In the genomic region with DNA sequence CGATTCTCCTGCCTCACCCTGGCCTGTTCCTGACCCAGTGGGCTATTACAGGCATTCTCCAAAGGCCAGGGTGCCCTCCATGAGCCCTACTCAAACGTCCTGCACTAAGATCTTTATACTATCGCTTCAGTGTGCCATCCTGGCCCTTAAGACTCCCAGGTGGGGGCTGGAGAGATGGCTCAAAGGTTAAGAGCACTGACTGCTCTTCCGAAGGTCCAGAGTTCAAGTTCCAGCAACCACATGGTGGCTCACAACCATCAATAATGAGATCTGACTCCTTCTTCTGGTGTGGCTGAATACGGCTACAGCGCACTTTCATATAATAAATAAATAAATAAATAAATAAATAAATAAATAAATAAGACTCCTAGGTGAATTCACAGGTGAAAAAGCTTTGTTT, we compare ENCODE assay signal across 18 mouse cellular contexts.
"Had no signal": no experiment of that assay in that cellular context is flagged by ENCODE, and none has a peak within 500 bp of the region (broad histone marks: within the 10 kb centered on the region; RNA-seq: fewer than 3 reads in every experiment).

No protein-coding gene starts in this region.

- H3K27ac ChIP-seq: midbrain, embryonic 10.5 days; midbrain, embryonic 12.5 days; neural tube, embryonic 13.5 days; neural tube, embryonic 15.5 days had no signal

- H3K27me3 ChIP-seq: midbrain, embryonic 12.5 days; neural tube, embryonic 13.5 days; neural tube, embryonic 15.5 days had no signal

- ATAC-seq: midbrain, embryonic 16.5 days had no signal

- H3K4me2 ChIP-seq: lung, embryonic 14.5 days; midbrain, embryonic 12.5 days; neural tube, embryonic 13.5 days; neural tube, embryonic 15.5 days had no signal

- H3K9ac ChIP-seq: lung, embryonic 14.5 days; midbrain, embryonic 12.5 days; neural tube, embryonic 13.5 days; neural tube, embryonic 15.5 days had no signal

- H3K9me3 ChIP-seq: midbrain, embryonic 10.5 days; midbrain, embryonic 12.5 days; neural tube, embryonic 13.5 days; neural tube, embryonic 15.5 days had no signal

- H3K4me1 ChIP-seq: midbrain, embryonic 12.5 days; neural tube, embryonic 13.5 days; neural tube, embryonic 15.5 days had no signal

- DNase-seq: lung, embryonic 14.5 days; lung, postnatal 10 days; lung, postnatal 4 days; midbrain, embryonic 14.5 days; retina, postnatal 1 day; right cerebral cortex, adult 18-20 months; right cerebral cortex, postnatal 25 days; right cerebral cortex, postnatal 4 days; spleen, adult 18-20 months; thymus, adult 18-20 months; thymus, postnatal 14 days; thymus, postnatal 36 days had no signal

- H3K4me3 ChIP-seq: midbrain, embryonic 10.5 days; midbrain, embryonic 12.5 days; myocyte; neural tube, embryonic 13.5 days; neural tube, embryonic 15.5 days had no signal
